Mouse (Mus musculus): Measurements from ENCODE around the gene Nfya. TPM values are rescaled to one million over a fixed set of nuclear protein-coding genes. Genes with fewer than 3 reads are reported as not detected.

The Nfya gene
- polyA plus RNA-seq, 1 experiment from 2014 or later, result 15.9 TPM

- Histone ChIP-seq H3K4me2 (replicated peaks) (no peak overlapping the region), H3K36me3 (no peaks in the 10 kb centered on the region), H3K27me3 (no peaks in the 10 kb centered on the region), H3K27ac (no peak overlapping the region), H3K9me3 (no peaks in the 10 kb centered on the region), H3K4me1 (replicated peaks) (no peaks in the 10 kb centered on the region), H3K9ac (replicated peaks) (no peak overlapping the region), H3K4me3 (replicated peaks) (no peak overlapping the region)
- no peak for ATAC-seq
Observed at GRCm38 (mm10) chr17:48379050-48379449, 30.7 kb downstream of the Nfya start.

GRCm38 (mm10) chr17:48376102-48376501 lies 33.6 kb downstream of the Nfya start:
- no peaks in the 10 kb centered on the region for H3K27me3 ChIP-seq
- 100% methylated on average over 1 of the region's 1 CpGs for WGBS
- no peak overlapping the region for H3K27ac ChIP-seq
- no peaks in the 10 kb centered on the region for H3K36me3 ChIP-seq
- no peak for ATAC-seq
- no peak overlapping the region for H3K9ac ChIP-seq (replicated peaks)
- no peaks in the 10 kb centered on the region for H3K9me3 ChIP-seq
- no peaks in the 10 kb centered on the region for H3K4me1 ChIP-seq (replicated peaks)
- no peak overlapping the region for H3K4me2 ChIP-seq (replicated peaks)
- H3K4me3 ChIP-seq (replicated peaks), result no peak overlapping the region

- ATAC-seq, result no peak
- no peaks in the 10 kb centered on the region for H3K4me1 ChIP-seq (replicated peaks)
- WGBS, result 89% methylated on average over 8 of the region's 8 CpGs
Observed at GRCm38 (mm10) chr17:48372987-48373386, 36.7 kb downstream of the Nfya start.

GRCm38 (mm10) chr17:48371621-48372020 lies 38.1 kb downstream of the Nfya start:
- Histone ChIP-seq H3K27ac (no peak overlapping the region), H3K27me3 (no peaks in the 10 kb centered on the region), H3K9ac (replicated peaks) (no peak overlapping the region), H3K4me3 (replicated peaks) (no peak overlapping the region), H3K4me1 (replicated peaks) (no peaks in the 10 kb centered on the region), H3K9me3 (no peaks in the 10 kb centered on the region), H3K4me2 (replicated peaks) (no peak overlapping the region), H3K36me3 (no peaks in the 10 kb centered on the region)
- ATAC-seq, result no peak

More at GRCm38 (mm10) chr17:48372987-48373386, 36.7 kb downstream of the Nfya start:
- Histone ChIP-seq H3K27ac (no peak overlapping the region), H3K4me3 (replicated peaks) (no peak overlapping the region), H3K9me3 (no peaks in the 10 kb centered on the region), H3K9ac (replicated peaks) (no peak overlapping the region), H3K36me3 (no peaks in the 10 kb centered on the region), H3K4me2 (replicated peaks) (no peak overlapping the region), H3K27me3 (no peaks in the 10 kb centered on the region)

- Histone ChIP-seq H3K4me1 (replicated peaks) (no peaks in the 10 kb centered on the region), H3K4me2 (replicated peaks) (no peak overlapping the region), H3K27ac (no peak overlapping the region), H3K9ac (replicated peaks) (no peak overlapping the region), H3K27me3 (no peaks in the 10 kb centered on the region), H3K9me3 (no peaks in the 10 kb centered on the region), H3K4me3 (replicated peaks) (no peak overlapping the region), H3K36me3 (no peaks in the 10 kb centered on the region)
- ATAC-seq, result no peak
- whole genome bisulfite sequencing, result 93% methylated on average over 5 of the region's 5 CpGs
Observed at GRCm38 (mm10) chr17:48366806-48367205, 42.9 kb downstream of the Nfya start.

GRCm38 (mm10) chr17:48365511-48366155 lies 44.1 kb downstream of the Nfya start:
- Histone ChIP-seq H3K4me3 (replicated peaks) (no peak overlapping the region), H3K4me2 (replicated peaks) (no peak overlapping the region), H3K27ac (no peak overlapping the region), H3K9ac (replicated peaks) (no peak overlapping the region), H3K9me3 (no peaks in the 10 kb centered on the region), H3K4me1 (replicated peaks) (no peaks in the 10 kb centered on the region), H3K36me3 (no peaks in the 10 kb centered on the region), H3K27me3 (no peaks in the 10 kb centered on the region)
- ATAC-seq, result no peak
- 68% methylated on average over 9 of the region's 9 CpGs for WGBS

GRCm38 (mm10) chr17:48363421-48363965 lies 46.2 kb downstream of the Nfya start:
- no peaks in the 10 kb centered on the region for H3K27me3 ChIP-seq
- H3K9me3 ChIP-seq, result no peaks in the 10 kb centered on the region
- H3K4me2 ChIP-seq (replicated peaks), result no peak overlapping the region
- WGBS, result 82% methylated on average over 6 of the region's 6 CpGs
- no peak overlapping the region for H3K9ac ChIP-seq (replicated peaks)
- no peaks in the 10 kb centered on the region for H3K36me3 ChIP-seq
- no peaks in the 10 kb centered on the region for H3K4me1 ChIP-seq (replicated peaks)
- no peak overlapping the region for H3K27ac ChIP-seq
- ATAC-seq, result no peak
- no peak overlapping the region for H3K4me3 ChIP-seq (replicated peaks)

GRCm38 (mm10) chr17:48362966-48363365 lies 46.7 kb downstream of the Nfya start:
- 88% methylated on average over 8 of the region's 8 CpGs for WGBS
- H3K36me3 ChIP-seq, result no peaks in the 10 kb centered on the region
- ATAC-seq, result no peak
- H3K4me1 ChIP-seq (replicated peaks), result no peaks in the 10 kb centered on the region
- H3K27me3 ChIP-seq, result no peaks in the 10 kb centered on the region
- no peak overlapping the region for H3K9ac ChIP-seq (replicated peaks)
- no peak overlapping the region for H3K4me2 ChIP-seq (replicated peaks)
- no peak overlapping the region for H3K27ac ChIP-seq
- no peaks in the 10 kb centered on the region for H3K9me3 ChIP-seq
- H3K4me3 ChIP-seq (replicated peaks), result no peak overlapping the region

GRCm38 (mm10) chr17:48362346-48362745 lies 47.4 kb downstream of the Nfya start:
- Histone ChIP-seq H3K9me3 (no peaks in the 10 kb centered on the region), H3K4me2 (replicated peaks) (no peak overlapping the region), H3K9ac (replicated peaks) (no peak overlapping the region), H3K27ac (no peak overlapping the region), H3K4me1 (replicated peaks) (no peaks in the 10 kb centered on the region), H3K36me3 (no peaks in the 10 kb centered on the region), H3K27me3 (no peaks in the 10 kb centered on the region), H3K4me3 (replicated peaks) (no peak overlapping the region)
- WGBS, result 87% methylated on average over 3 of the region's 3 CpGs
- no peak for ATAC-seq

- H3K36me3 ChIP-seq, result no peaks in the 10 kb centered on the region
- no peak for ATAC-seq
- no peak overlapping the region for H3K27ac ChIP-seq
- no peak overlapping the region for H3K4me2 ChIP-seq (replicated peaks)
- no peak overlapping the region for H3K9ac ChIP-seq (replicated peaks)
- no peaks in the 10 kb centered on the region for H3K9me3 ChIP-seq
- no peaks in the 10 kb centered on the region for H3K27me3 ChIP-seq
- no peaks in the 10 kb centered on the region for H3K4me1 ChIP-seq (replicated peaks)
- WGBS, result 94% methylated on average over 4 of the region's 4 CpGs
- no peak overlapping the region for H3K4me3 ChIP-seq (replicated peaks)
Observed at GRCm38 (mm10) chr17:48360462-48360861, 49.2 kb downstream of the Nfya start.

- no peaks in the 10 kb centered on the region for H3K9me3 ChIP-seq
- WGBS, result 86% methylated on average over 7 of the region's 7 CpGs
Observed at GRCm38 (mm10) chr17:48359616-48360015, 50.1 kb downstream of the Nfya start, which contains the start of gene Treml1. Treml1 (plus strand) TSS chr17:48359916.

GRCm38 (mm10) chr17:48357892-48358291 lies 51.8 kb downstream of the Nfya start:
- Histone ChIP-seq H3K27ac (no peak overlapping the region), H3K9me3 (no peaks in the 10 kb centered on the region), H3K4me3 (replicated peaks) (no peak overlapping the region), H3K27me3 (no peaks in the 10 kb centered on the region), H3K4me2 (replicated peaks) (no peak overlapping the region), H3K9ac (replicated peaks) (no peak overlapping the region), H3K36me3 (no peaks in the 10 kb centered on the region), H3K4me1 (replicated peaks) (no peaks in the 10 kb centered on the region)
- ATAC-seq, result no peak
- 43% methylated on average over 2 of the region's 2 CpGs for WGBS

More at GRCm38 (mm10) chr17:48359616-48360015, 50.1 kb downstream of the Nfya start, which contains the start of gene Treml1:
- no peak for ATAC-seq
- no peaks in the 10 kb centered on the region for H3K36me3 ChIP-seq
- H3K4me3 ChIP-seq (replicated peaks), result no peak within 1 kb of the TSS
- no peaks in the 10 kb centered on the region for H3K4me1 ChIP-seq (replicated peaks)
- no peaks in the 10 kb centered on the region for H3K27me3 ChIP-seq
- H3K4me2 ChIP-seq (replicated peaks), result no peak within 1 kb of the TSS
- H3K9ac ChIP-seq (replicated peaks), result no peak within 1 kb of the TSS
- no peak within 1 kb of the TSS for H3K27ac ChIP-seq

- no peak for ATAC-seq
- no peaks in the 10 kb centered on the region for H3K4me1 ChIP-seq (replicated peaks)
- WGBS, result 85% methylated on average over 3 of the region's 3 CpGs
Observed at GRCm38 (mm10) chr17:48355822-48356221, 53.9 kb downstream of the Nfya start.

More at GRCm38 (mm10) chr17:48355822-48356221, 53.9 kb downstream of the Nfya start:
- Histone ChIP-seq H3K4me3 (replicated peaks) (no peak overlapping the region), H3K27ac (no peak overlapping the region), H3K4me2 (replicated peaks) (no peak overlapping the region), H3K27me3 (no peaks in the 10 kb centered on the region), H3K9ac (replicated peaks) (no peak overlapping the region), H3K9me3 (no peaks in the 10 kb centered on the region), H3K36me3 (no peaks in the 10 kb centered on the region)
